Mouse (Mus musculus) layer of hippocampus, adult 11-12 months (tissue): ENCODE measurements at regions not wholly inside any gene's neighbourhood (a gene's known extent, or its start where the extent isn't known, plus 50 kb on each side); places are given as distances from the start of the nearest gene placed in this dataset.
"Not testable (repeated sequence)": the region's sequence is repeated elsewhere in the genome, so short reads cannot be mapped to it uniquely, and the experiment has no call there.

ENCODE experiments used
- DNase-seq: peaks from one replicate; pipeline ENCODE4 v3.0.0; 2022; ENCODE audit warnings: low spot score

DNA sequence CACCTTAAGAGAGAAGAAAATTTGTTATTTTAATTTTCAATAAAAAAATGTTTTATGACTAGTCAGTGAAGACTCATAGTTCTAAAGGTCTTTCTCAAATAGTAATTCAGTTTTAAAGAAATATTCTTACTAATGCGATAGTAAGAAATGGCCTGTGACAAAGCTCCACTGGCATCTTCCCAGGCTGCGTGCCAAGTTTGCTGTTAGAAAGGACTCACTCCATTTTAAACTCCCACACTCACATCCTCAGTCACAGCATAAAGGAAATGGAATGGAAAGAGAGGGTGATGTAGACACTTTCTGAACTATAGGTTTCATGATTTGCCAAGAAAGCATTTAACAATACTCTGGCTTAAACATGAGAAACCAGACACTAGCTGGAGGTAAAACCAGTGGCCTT, 436.6 kb downstream of the Mei4 start:
- no peak for DNase-seq

- DNase-seq, result no peak
These were observed 442.8 kb downstream of the Mei4 start for GRCm38 (mm10) chr9:82306285-82306684.

DNA sequence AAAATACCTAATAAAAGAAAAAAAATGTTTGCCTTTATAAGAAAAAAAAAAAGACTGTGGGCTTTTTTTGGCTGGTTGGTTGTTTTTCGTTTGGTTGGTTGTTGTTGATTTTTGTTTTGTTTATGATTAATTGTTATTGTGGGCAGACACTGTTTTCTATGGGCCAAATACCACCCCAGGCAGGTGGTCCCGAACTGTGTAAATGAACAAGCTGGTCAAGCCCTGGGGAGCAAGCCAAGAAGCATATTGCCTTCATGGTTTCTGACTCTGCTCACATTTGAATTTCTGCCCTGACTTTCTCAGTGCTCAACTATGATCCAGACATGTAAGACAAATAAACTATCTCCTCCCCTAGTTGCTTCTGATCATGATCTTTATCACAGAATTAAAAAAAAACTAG, 449.0 kb downstream of the Mei4 start:
- no peak for DNase-seq

- no peak for DNase-seq
These were observed 477.0 kb downstream of the Mei4 start for GRCm38 (mm10) chr9:82340452-82340851.

- not testable (repeated sequence) for DNase-seq
These were observed 478.6 kb upstream of the Irak1bp1 start for GRCm38 (mm10) chr9:82350784-82351183.

DNA sequence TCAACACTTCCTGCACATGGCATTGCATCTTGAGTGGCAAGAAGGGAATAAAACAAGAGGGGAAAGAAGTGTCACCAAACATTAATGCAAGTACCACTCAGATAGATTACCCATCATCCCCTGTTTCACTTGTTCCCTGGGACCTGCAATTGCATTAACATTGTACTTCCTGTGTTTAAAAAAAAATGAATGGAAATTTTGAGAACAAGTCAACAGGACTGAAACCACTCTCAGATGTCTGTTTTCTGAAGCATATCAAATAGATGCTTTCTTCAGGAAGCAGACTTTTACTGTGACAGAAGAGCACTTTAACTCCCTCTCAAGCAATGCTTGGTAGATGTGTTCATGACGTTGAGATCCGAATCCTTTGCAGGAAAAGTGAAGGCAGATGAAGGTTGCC, 469.8 kb upstream of the Irak1bp1 start:
- DNase-seq, result no peak

DNA sequence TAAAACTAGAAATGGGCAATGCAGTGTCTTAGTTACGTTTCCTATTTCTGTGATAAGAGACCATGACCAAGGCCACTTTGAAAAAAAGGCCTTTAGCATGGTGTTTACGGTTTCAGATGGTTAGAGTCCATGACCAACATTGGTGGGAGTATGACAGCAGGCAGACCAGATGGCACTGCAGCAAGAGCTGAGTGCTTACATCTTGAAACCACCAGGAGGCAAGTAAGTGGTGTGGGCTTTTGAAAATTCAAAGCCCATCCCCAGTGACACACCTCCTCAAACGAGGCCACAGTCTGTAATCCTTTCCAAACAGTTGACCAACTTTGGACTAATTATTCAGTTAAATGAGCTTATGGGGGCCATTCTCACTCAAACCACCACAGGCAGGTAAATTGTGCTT, 427.0 kb upstream of the Irak1bp1 start:
- DNase-seq, result peak; percentile 9

- no peak for DNase-seq
These were observed 425.3 kb upstream of the Irak1bp1 start for GRCm38 (mm10) chr9:82404010-82404409.

- no peak for DNase-seq
These were observed 422.2 kb upstream of the Irak1bp1 start for GRCm38 (mm10) chr9:82407177-82407576.

DNA sequence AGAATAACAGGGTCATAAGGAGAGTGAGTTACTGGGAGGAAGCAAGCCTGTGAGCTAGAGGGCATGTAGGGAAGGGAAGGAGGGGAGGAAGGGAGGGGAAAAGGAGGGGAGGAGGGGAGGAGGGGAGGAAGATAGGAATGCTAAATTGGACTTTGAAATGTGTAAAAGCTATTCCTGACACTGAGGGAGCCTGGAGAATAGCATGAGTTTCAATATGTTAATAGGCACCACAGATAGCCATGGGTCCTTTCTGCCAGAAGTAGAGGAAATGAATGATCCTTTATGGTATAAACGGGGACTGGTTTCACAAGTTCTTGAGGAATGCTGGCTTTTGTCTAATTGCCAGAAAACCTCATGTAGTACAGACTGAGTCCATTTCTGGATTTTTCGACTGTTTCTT, 420.4 kb upstream of the Irak1bp1 start:
- no peak for DNase-seq
